Mouse (Mus musculus) forebrain, embryonic 14.5 days (tissue): ENCODE measurements around the gene Plekha5. TPM values are rescaled to one million over a fixed set of nuclear protein-coding genes. Genes with fewer than 3 reads are reported as not detected.

ENCODE experiments used
- ATAC-seq: fragments of 200-750 bp; cut with Nextera tagmentation; 2 replicates; pipeline ENCODE4 v1.8.0; 2017; ENCODE audit warnings: mild to moderate bottlenecking, moderate library complexity
- DNase-seq: peaks from one replicate; pipeline ENCODE4 v3.0.0-alpha.2; 2015; ENCODE audit warnings: low spot score
- H3K27ac ChIP-seq: fragments of 300-500 bp; sonication (generic); 2 replicates; pipeline ENCODE4 v1.5.1; 2014; ENCODE audit warnings: low read depth, mild to moderate bottlenecking, control low read depth, low read length, moderate library complexity
- H3K27me3 ChIP-seq: fragments of 300-500 bp; sonication (generic); replicated peaks from 2 replicates; pipeline ENCODE4 v1.6.1; 2014; ENCODE audit warnings: low read length, control low read depth, mixed read lengths; ENCODE audit not compliant: control insufficient read depth, insufficient read depth
- H3K36me3 ChIP-seq: fragments of 300-500 bp; sonication (generic); 2 replicates; pipeline ENCODE4 v1.6.1; 2014; ENCODE audit warnings: low read length, control low read depth; ENCODE audit not compliant: control insufficient read depth, insufficient read depth
- H3K4me1 ChIP-seq: fragments of 300-500 bp; sonication (generic); 2 replicates; pipeline ENCODE4 v1.6.1; 2014; ENCODE audit warnings: antibody characterized with exemption, low read length, control low read depth; ENCODE audit not compliant: control insufficient read depth, insufficient read depth
- H3K4me2 ChIP-seq: fragments of 300-500 bp; sonication (generic); 2 replicates; pipeline ENCODE4 v1.6.1; 2014; ENCODE audit warnings: mild to moderate bottlenecking, control low read depth, low read length
- H3K4me3 ChIP-seq: fragments of 300-500 bp; sonication (generic); 2 replicates; pipeline ENCODE4 v1.5.1; 2014; ENCODE audit warnings: low read depth, low read length, control low read depth
- H3K9ac ChIP-seq: fragments of 300-500 bp; sonication (generic); 2 replicates; pipeline ENCODE4 v1.6.1; 2014; ENCODE audit warnings: mild to moderate bottlenecking, low read length, control low read depth, moderate library complexity
- H3K9me3 ChIP-seq: fragments of 300-500 bp; sonication (generic); replicated peaks from 2 replicates; pipeline ENCODE4 v1.6.1; 2016; ENCODE audit warnings: low read length, control low read depth, mixed read lengths; ENCODE audit not compliant: control insufficient read depth
- WGBS: fragments of 180-500 bp; shearing (Covaris S2); extraction: QIAGEN DNeasy Blood & Tissue Kit; methylation state at CpG from one replicate; pipeline ENCODE4 v1.1.7; 2014; 5-methylcytosine and 5-hydroxymethylcytosine counted together
- polyA plus RNA-seq: library from polyadenylated mRNA; unstranded; fragments of >200 nt; fragmentation: Nextera tagmentation; extraction: Ambion mirVana; gene quantifications from 2 replicates; pipeline ENCODE4 v1.2.1, GENCODE M21; 2014

The Plekha5 gene
- polyA plus RNA-seq, 1 experiment from 2014 or later: 26.5 TPM

GRCm38 (mm10) chr6:140642010-140642409 lies 218.2 kb downstream of the Plekha5 start:
- no peak for ATAC-seq

DNA sequence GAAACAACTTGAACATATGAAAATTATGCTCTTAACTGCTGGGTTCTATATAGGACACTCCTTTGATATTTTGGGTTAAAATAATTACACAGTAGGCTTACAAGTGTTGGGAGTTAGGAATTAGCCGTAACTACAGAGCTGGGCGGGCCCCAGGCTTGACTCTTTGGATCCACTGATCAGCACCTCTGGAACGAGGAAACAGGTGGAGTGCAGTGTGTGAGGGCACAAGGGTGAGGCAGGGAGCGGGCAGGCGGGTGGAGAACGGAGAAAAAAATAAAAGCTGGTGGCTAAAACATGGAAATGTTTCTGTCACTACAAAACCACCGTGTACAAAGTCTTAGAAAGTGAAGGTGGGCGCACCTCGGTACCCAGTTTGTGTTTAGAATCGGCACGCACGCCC lies 218.8 kb downstream of the Plekha5 start:
- WGBS: 91% methylated on average over 12 of the region's 12 CpGs
- peaks cover 73% of the 10 kb centered on the region for H3K36me3 ChIP-seq
- no peaks in the 10 kb centered on the region for H3K4me1 ChIP-seq
- no peak overlapping the region for H3K27ac ChIP-seq
- no peak overlapping the region for H3K9ac ChIP-seq
- no peaks in the 10 kb centered on the region for H3K27me3 ChIP-seq
- DNase-seq (no peak), ATAC-seq (no peak)
- no peaks in the 10 kb centered on the region for H3K9me3 ChIP-seq
- H3K4me3 ChIP-seq: no peak overlapping the region
- no peak overlapping the region for H3K4me2 ChIP-seq

More at GRCm38 (mm10) chr6:140642010-140642409, 218.2 kb downstream of the Plekha5 start:
- H3K9ac ChIP-seq: no peak overlapping the region
- 71% methylated on average over 7 of the region's 7 CpGs for WGBS
- no peaks in the 10 kb centered on the region for H3K27me3 ChIP-seq
- no peak overlapping the region for H3K27ac ChIP-seq
- H3K4me2 ChIP-seq: no peak overlapping the region
- H3K36me3 ChIP-seq: peaks cover 75% of the 10 kb centered on the region
- no peak for DNase-seq
- H3K4me1 ChIP-seq: no peaks in the 10 kb centered on the region
- no peak overlapping the region for H3K4me3 ChIP-seq
- H3K9me3 ChIP-seq: no peaks in the 10 kb centered on the region

DNA sequence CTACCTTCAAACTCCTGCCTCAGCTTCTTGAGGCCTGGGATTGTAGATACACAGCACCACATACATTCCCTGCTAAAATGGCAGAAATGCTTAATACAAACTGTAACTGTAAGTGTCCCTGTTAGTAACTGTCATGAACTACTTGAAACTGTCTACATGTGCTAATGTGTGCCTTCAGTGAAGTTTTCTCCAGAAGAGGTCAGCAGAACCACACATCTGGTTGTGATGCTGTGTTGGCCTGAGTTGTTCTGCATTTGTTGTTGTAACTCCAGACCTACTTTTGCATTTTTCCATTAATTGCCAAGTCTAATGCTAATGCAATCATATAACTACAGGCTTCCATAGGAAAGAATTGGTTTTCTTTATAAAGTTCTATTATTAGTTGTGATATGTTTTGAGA lies 222.1 kb downstream of the Plekha5 start:
- H3K9ac ChIP-seq: no peak overlapping the region
- H3K9me3 ChIP-seq: no peaks in the 10 kb centered on the region
- H3K4me1 ChIP-seq: no peaks in the 10 kb centered on the region
- DNase-seq (no peak), ATAC-seq (no peak)
- H3K27me3 ChIP-seq: no peaks in the 10 kb centered on the region
- H3K4me2 ChIP-seq: no peak overlapping the region
- no peak overlapping the region for H3K27ac ChIP-seq
- H3K4me3 ChIP-seq: no peak overlapping the region
- peaks cover 67% of the 10 kb centered on the region for H3K36me3 ChIP-seq

Other genes starting within 250 kb of the Plekha5 start
- gene Aebp2, start 198.6 kb downstream of the Plekha5 start, polyA plus RNA-seq: 7.7 and 8.4 TPM in 2 replicates